Mouse (Mus musculus) erythroblast, embryonic 14.5 days (primary cell): ENCODE measurements around the gene Ankrd13c.

Experiments used
- GATA1 ChIP-seq: IDR thresholded peaks from 2 replicates; pipeline ENCODE4 v1.6.1; 2012; ENCODE audit warnings: low read length, inconsistent platforms, mixed read lengths
- TAL1 ChIP-seq: IDR thresholded peaks from 3 replicates; pipeline ENCODE4 v1.6.1; 2012; ENCODE audit warnings: low read length, inconsistent platforms, mixed read lengths

DNA sequence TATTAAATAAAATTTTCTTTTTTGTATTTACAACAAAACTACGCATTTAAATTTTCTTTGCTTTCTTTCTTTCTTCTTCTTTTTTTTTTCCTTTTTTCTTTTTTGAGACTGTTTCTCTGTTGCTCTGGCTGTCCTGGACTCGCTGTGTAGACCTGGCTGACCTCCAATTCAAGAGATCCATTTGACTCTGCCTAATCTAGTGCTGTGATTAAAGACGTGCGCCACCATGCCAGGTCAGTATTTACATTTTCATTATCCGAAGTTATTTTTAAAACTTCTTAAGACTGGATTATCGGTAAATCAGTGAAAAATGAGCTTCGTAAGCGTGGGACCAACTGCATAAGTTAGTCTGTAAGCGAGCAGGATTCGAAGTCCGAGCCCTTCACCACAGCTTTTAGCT lies 88.8 kb downstream of the Ankrd13c start:
- TF ChIP-seq GATA1: no peak
- TF ChIP-seq TAL1: no peak
